Mouse (Mus musculus) G1E (cell line): ENCODE measurements around the gene Cnih4.

Experiments used
- CTCF ChIP-seq: IDR thresholded peaks from 2 replicates; pipeline ENCODE4 v1.5.1; 2012; ENCODE audit warnings: low read depth, low read length, inconsistent platforms, mixed read lengths
- GATA1 ChIP-seq: IDR thresholded peaks from 2 replicates; pipeline ENCODE4 v1.6.1; 2012; ENCODE audit warnings: borderline replicate concordance, low read length, inconsistent platforms, mixed read lengths
- TAL1 ChIP-seq: conservative IDR thresholded peaks from 2 replicates; pipeline ENCODE4 v1.6.1; 2012; ENCODE audit warnings: low read depth, low read length, inconsistent platforms, mixed read lengths

DNA sequence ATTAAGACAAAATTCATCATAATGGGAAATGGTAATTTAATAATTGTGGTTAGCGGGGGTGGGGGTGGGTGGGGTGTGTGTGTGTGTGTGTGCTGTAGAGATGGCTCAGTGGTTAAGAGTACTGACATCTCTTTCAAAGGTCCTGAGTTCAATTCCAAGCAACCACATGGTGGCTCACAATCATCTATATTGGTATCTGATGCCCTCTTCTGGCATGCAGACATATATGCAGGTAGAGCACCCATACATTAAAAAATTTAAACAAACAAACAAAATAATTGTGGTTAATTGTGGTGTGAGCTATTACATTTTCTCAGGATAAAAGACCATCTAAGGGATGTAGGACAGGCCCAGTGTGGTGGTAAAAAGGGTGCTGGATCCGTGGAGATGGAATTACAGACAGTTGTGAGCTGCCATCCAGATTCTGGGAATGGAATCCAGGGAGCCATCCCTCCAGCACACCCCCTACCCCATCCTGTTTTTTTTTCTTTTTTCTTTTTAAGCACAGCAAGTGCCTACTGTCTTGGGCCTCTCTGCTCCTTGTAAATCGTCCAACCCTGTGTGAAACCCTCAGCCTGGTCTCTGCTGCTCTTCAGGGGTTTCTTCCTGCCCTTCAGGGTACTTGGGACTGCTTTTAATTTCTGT is 5.0 kb downstream of the Cnih4 start:
- TF ChIP-seq CTCF (no peak), GATA1 (no peak), TAL1 (no peak)
